Mouse (Mus musculus) megakaryocyte, embryonic 14.5 days (primary cell): ENCODE measurements around the gene Cenpo.

Experiments
- FLI1 ChIP-seq: IDR thresholded peaks from 2 replicates; pipeline ENCODE4 v1.6.1; 2012; ENCODE audit warnings: low read length, inconsistent platforms, mixed read lengths
- GATA1 ChIP-seq: IDR thresholded peaks from 3 replicates; pipeline ENCODE4 v1.6.1; 2012; ENCODE audit warnings: mixed read lengths, low read length, inconsistent platforms, borderline replicate concordance

GRCm38 (mm10) chr12:4245742-4246141 is 11.6 kb upstream of the Cenpo start:
- TF ChIP-seq GATA1 (no peak), FLI1 (no peak)
